Mouse (Mus musculus): ENCODE data around the gene Cps1. TPM values are rescaled to one million over a fixed set of nuclear protein-coding genes. Genes with fewer than 3 reads are reported as not detected.

Gene Cps1
- polyA plus RNA-seq, 1 experiment from 2014 or later: 0.31 TPM

DNA sequence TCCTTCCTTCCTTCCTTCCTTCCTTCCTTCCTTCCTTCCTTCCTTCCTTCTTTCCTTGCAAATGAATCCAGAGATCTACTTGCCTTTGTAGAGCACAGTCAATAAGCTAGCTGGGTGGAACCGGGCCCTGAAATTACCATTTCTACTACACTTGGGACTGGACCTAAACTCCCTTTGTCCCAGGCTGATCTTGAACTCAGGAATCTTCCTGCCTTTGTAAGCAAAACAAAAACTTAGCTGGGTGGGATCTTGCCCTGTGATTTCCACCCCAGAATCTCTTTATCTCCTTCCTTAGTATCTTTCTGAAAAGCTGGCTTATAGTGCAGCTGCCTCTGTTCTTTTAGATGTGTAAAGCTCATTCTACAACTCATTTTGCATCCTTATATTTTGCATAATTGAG, 115.6 kb downstream of the Cps1 start:
- 93% methylated on average over 1 of the region's 1 CpGs for WGBS
- H3K9me3 ChIP-seq: no peaks in the 10 kb centered on the region
- no peak overlapping the region for H3K9ac ChIP-seq
- no peaks in the 10 kb centered on the region for H3K36me3 ChIP-seq
- H3K4me1 ChIP-seq: no peaks in the 10 kb centered on the region
- no peak overlapping the region for H3K4me3 ChIP-seq
- H3K4me2 ChIP-seq (replicated peaks): no peak overlapping the region
- no peak overlapping the region for H3K27ac ChIP-seq
- no peak for ATAC-seq (ENCODE audit: low FRiP score, low read depth)
- H3K27me3 ChIP-seq: no peaks in the 10 kb centered on the region

DNA sequence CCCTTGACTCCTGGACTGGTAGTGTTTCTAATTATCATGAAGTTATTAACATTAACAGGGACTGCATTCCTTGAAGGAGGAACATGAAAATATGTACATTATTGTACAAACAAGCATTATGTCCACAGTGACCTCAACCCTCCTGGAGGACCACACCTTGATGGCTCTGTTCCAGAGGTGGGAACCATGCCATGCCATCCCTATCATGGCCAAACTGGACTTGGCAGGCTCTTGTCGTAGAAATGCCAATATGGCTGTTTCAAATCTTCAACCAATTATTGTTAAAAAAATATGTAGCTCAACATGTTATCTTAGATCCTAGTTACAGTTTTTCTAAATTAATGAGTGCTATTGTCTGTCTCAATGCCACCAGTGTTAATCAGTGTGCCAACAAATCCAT, 116.1 kb downstream of the Cps1 start:
- no peak overlapping the region for H3K27ac ChIP-seq
- H3K4me1 ChIP-seq: no peaks in the 10 kb centered on the region
- no peak overlapping the region for H3K4me2 ChIP-seq (replicated peaks)
- H3K4me3 ChIP-seq: no peak overlapping the region
- H3K27me3 ChIP-seq: no peaks in the 10 kb centered on the region
- WGBS: 89% methylated on average over 1 of the region's 1 CpGs
- no peaks in the 10 kb centered on the region for H3K36me3 ChIP-seq
- no peak for ATAC-seq (ENCODE audit: low FRiP score, low read depth)
- no peaks in the 10 kb centered on the region for H3K9me3 ChIP-seq
- H3K9ac ChIP-seq: no peak overlapping the region

DNA sequence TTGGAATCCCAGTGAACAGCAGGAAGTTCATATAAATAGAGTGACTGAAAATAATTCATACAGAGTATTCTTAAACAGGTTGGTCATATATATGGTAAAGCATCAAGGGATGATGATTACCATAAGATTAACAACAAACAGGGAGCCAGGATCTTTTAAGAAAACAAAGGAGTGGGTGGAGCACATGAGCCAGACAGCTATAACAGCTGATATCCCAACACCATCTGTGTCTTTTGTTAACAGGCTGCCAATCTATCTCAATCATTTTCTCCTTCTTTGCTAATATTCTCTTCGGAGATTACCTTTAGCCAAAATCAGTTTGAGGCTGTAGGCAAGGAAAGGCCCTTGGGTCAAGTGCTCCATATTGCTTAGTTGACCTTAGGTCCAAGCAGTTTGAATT, 142.4 kb downstream of the Cps1 start:
- WGBS: 78% methylated on average over 1 of the region's 1 CpGs
- no peaks in the 10 kb centered on the region for H3K4me1 ChIP-seq
- ATAC-seq (ENCODE audit: low FRiP score, low read depth): no peak
- H3K27me3 ChIP-seq: no peaks in the 10 kb centered on the region
- H3K9ac ChIP-seq: no peak overlapping the region
- H3K4me2 ChIP-seq (replicated peaks): no peak overlapping the region
- H3K4me3 ChIP-seq: no peak overlapping the region
- no peaks in the 10 kb centered on the region for H3K36me3 ChIP-seq
- no peak overlapping the region for H3K27ac ChIP-seq
- no peaks in the 10 kb centered on the region for H3K9me3 ChIP-seq

DNA sequence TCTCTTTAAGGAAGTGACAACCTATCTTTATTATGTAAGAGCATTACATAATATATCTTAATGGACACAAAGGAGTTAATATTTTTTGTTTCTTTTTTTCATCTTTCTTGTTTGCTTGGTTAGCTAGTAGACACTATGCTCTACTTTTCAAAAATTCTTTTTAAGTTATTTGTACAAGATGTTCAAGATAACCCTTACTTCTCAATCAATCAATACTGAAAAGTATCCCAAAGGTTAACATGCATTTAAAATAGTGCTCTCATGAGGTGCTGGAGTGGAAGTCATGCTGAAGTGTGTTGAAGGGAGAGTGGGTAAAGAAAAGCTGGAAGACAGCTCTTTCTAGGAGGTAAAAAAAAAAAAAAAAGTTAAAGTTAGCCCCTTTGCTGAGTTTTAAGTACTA, 145.1 kb downstream of the Cps1 start:
- no peaks in the 10 kb centered on the region for H3K27me3 ChIP-seq
- no peaks in the 10 kb centered on the region for H3K4me1 ChIP-seq
- no peak overlapping the region for H3K27ac ChIP-seq
- ATAC-seq (ENCODE audit: low FRiP score, low read depth): no peak
- H3K9me3 ChIP-seq: no peaks in the 10 kb centered on the region
- H3K4me3 ChIP-seq: no peak overlapping the region
- H3K4me2 ChIP-seq (replicated peaks): no peak overlapping the region
- H3K9ac ChIP-seq: no peak overlapping the region
- H3K36me3 ChIP-seq: no peaks in the 10 kb centered on the region

DNA sequence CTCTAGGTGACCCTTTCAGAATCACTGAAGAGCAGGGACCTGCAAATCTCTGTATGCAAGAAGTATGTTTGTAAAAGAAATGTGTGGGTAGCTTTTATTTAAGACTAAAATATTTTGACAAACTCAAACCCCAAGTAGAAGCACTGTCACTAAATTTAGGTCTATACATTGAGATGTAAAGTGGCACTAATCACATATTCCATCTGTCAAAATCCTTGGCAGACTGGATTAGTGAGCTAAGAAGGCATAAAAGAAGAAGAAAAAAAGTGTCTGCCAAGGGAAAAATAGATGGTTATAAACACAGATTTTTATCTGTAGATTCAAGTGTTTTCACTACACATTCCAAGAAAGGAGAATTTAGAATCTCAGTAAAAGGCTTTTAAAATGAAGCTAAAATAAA, 145.6 kb downstream of the Cps1 start:
- H3K36me3 ChIP-seq: no peaks in the 10 kb centered on the region
- no peaks in the 10 kb centered on the region for H3K27me3 ChIP-seq
- H3K4me2 ChIP-seq (replicated peaks): no peak overlapping the region
- H3K27ac ChIP-seq: no peak overlapping the region
- H3K4me3 ChIP-seq: no peak overlapping the region
- no peaks in the 10 kb centered on the region for H3K9me3 ChIP-seq
- no peaks in the 10 kb centered on the region for H3K4me1 ChIP-seq
- no peak for ATAC-seq (ENCODE audit: low FRiP score, low read depth)
- no peak overlapping the region for H3K9ac ChIP-seq

DNA sequence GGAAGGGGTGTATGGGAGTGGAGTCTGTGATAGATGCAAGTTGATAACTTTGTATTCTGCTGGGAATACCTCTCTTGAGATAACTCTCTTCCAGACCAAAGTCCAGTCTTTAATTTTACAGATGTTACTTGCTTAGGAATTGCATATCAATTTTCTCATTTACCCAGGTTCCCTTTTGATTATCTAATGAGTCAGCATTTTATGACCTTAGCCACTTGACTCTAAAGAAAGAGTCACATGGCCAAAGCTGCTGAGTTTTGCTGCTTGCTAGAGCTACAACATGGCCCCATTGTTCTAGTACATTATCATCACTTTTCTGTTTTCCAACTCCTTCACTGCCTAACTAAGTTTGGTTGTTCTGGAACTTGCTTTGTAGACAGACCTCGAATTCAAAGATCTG, 153.4 kb downstream of the Cps1 start:
- no peaks in the 10 kb centered on the region for H3K36me3 ChIP-seq
- H3K9me3 ChIP-seq: no peaks in the 10 kb centered on the region
- WGBS: 92% methylated on average over 1 of the region's 1 CpGs
- no peak overlapping the region for H3K9ac ChIP-seq
- no peaks in the 10 kb centered on the region for H3K4me1 ChIP-seq
- H3K27me3 ChIP-seq: no peaks in the 10 kb centered on the region
- H3K27ac ChIP-seq: no peak overlapping the region
- no peak overlapping the region for H3K4me2 ChIP-seq (replicated peaks)
- no peak for ATAC-seq (ENCODE audit: low FRiP score, low read depth)
- H3K4me3 ChIP-seq: no peak overlapping the region

Other genes with a start within 250 kb of the Cps1 start
- gene Myl1, start 177.6 kb upstream of the Cps1 start, polyA plus RNA-seq (2015; fragmentation: Nextera tagmentation; extraction: Ambion mirVana): 383 and 390 TPM in 2 replicates
- 136 and 141 TPM in 2 replicates for gene Lancl1, start 84.2 kb upstream of the Cps1 start, polyA plus RNA-seq (2015; fragmentation: Nextera tagmentation; extraction: Ambion mirVana)

All from limb, embryonic 13.5 days (tissue).